Mouse (Mus musculus) bone marrow, adult 2 months (tissue): ENCODE measurements at regions not wholly inside any gene's neighbourhood (a gene's known extent, or its start where the extent isn't known, plus 50 kb on each side); places are given as distances from the start of the nearest gene placed in this dataset.

Experiments used
- H3K27ac ChIP-seq: fragments of 200-500 bp; 2 replicates; pipeline ENCODE4 v1.5.1; 2012; ENCODE audit warnings: low read depth, mild to moderate bottlenecking, control low read depth, inconsistent platforms, low read length; ENCODE audit not compliant: control insufficient read depth, poor library complexity, insufficient read depth
- H3K4me1 ChIP-seq: fragments of 200-500 bp; 2 replicates; pipeline ENCODE4 v1.6.1; 2011; ENCODE audit warnings: low read length; ENCODE audit not compliant: control insufficient read depth, insufficient read depth
- H3K4me3 ChIP-seq: fragments of 200-500 bp; replicated peaks from 2 replicates; pipeline ENCODE3; 2011; ENCODE audit warnings: mild to moderate bottlenecking, low read depth, low read length, control low read depth; ENCODE audit not compliant: control insufficient read depth
- CTCF ChIP-seq: fragments of 200-500 bp; IDR thresholded peaks from 2 replicates; pipeline ENCODE4 v1.5.1; 2011; ENCODE audit warnings: low read length, control low read depth; ENCODE audit not compliant: control insufficient read depth, insufficient read depth
- POLR2A ChIP-seq: fragments of 200-500 bp; IDR thresholded peaks from 2 replicates; pipeline ENCODE4 v1.6.1; 2011; ENCODE audit warnings: low read depth, mild to moderate bottlenecking, control low read depth, low read length, borderline replicate concordance; ENCODE audit not compliant: control insufficient read depth
- whole genome bisulfite sequencing: fragments of 180-500 bp; shearing (Covaris S2); methylation state at CpG from one replicate; pipeline ENCODE4 v1.1.7; 2018; 5-methylcytosine and 5-hydroxymethylcytosine counted together

DNA sequence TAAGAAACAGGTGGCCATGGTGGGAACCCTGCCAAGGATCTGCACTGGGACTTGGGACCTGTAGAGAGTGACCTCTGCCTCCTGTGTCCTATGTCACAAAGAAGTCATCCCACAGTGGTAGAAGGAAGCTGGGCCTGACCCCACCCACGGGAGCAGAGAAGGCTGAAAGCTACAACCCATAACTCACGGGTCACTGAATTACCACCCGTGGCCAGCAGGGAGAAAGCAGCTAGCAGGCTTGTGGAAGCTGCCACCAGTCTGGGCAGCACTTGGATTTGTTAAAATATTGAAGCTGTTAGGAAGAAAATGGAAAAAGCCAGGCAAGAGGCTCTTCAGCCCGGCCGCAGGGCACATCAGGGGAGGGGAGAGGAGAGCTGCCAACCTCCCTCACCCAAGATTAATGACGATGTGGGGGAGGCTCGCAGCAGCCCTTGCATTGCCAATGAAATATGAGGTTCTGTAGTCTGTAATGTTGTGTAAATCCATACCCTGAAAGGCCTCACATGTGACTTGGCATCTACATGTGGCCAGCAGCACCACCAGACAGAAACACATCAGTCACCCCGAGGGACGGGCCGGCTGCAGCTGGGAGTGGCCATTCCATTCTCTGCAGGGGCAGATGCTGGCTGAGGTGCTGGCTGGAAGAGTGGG is 94.5 kb downstream of the Olfm1 start:
- Histone ChIP-seq H3K4me1 (no peaks in the 10 kb centered on the region), H3K27ac (no peak overlapping the region), H3K4me3 (no peak overlapping the region)
- WGBS, result 50% methylated on average over 10 of the region's 10 CpGs
- TF ChIP-seq POLR2A (no peak), CTCF (no peak)

DNA sequence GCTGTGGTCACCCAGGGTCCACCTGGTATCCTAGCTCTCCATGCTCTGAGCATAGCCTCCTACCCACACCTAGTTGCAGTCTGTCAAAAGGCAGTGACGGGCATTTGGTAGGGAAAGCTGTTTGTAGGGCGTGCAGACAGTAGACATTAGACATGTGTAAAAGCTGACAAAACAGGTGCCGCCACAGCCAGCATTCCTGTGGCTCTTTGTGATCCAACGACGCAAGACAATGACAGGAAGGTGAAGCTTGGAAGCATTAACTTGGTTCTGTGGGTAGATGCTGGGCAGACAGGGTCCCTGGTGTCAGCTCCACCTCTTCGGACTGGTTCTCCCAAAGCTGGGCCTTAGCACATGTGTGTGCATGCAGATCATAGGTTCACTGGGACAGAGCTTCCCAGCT is 96.5 kb downstream of the Olfm1 start:
- TF ChIP-seq CTCF (no peak), POLR2A (no peak)
- H3K4me1 ChIP-seq, result no peaks in the 10 kb centered on the region
- H3K4me3 ChIP-seq, result no peak overlapping the region
- 59% methylated on average over 6 of the region's 6 CpGs for WGBS
- H3K27ac ChIP-seq, result no peak overlapping the region

DNA sequence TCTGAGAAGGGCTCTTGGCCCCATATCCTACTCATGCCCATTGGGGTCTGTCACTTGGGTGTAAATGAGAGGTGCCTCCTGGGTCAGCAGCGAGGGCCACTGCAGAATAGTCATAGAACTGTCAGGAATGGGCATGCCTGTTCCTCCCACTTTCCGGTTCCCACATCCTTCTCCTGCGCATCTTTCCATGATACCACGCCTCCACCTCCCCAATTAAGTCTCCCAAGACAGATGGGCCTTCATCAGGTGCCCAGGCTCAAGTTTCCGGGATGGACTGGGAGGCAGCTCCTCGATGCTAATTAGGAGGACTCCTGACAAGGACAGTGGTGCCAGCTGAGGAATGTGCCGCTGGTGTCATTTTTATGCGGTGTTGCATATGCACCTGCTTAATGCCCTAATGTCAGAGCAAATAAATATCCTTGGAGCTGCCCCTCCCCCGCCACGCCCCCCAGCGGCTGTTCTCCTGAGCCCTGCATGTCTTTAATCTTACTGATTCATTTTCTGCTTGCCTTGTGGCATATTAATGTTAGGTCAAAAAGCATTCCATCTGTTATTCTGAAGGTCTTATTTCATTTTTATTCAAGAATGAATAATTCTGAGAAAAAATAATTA is 97.2 kb downstream of the Olfm1 start:
- 71% methylated on average over 11 of the region's 11 CpGs for WGBS
- Histone ChIP-seq H3K27ac (no peak overlapping the region), H3K4me3 (no peak overlapping the region), H3K4me1 (no peaks in the 10 kb centered on the region)
- TF ChIP-seq POLR2A (no peak), CTCF (no peak)

DNA sequence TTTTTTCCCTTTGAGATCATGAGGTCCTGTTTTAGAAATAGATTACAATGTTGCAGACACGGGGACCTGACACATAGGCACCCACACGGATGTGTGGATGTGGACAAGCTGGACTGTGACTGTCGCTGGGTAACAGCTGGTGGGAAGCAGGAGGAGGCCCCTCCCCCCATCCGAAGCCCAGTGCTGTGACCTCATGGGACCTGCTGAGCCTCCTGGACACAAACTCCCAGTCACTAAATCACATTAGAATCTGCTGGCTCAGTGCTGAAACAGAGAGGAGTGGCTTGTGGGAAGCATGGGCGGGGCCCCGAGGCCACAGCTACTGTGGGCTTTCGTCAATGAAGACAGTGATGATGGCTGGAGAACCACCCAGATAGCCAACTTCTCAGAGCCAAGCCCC is 101.7 kb downstream of the Olfm1 start:
- Histone ChIP-seq H3K4me3 (no peak overlapping the region), H3K27ac (no peak overlapping the region), H3K4me1 (no peaks in the 10 kb centered on the region)
- TF ChIP-seq POLR2A (no peak), CTCF (no peak)
- 55% methylated on average over 7 of the region's 7 CpGs for WGBS

DNA sequence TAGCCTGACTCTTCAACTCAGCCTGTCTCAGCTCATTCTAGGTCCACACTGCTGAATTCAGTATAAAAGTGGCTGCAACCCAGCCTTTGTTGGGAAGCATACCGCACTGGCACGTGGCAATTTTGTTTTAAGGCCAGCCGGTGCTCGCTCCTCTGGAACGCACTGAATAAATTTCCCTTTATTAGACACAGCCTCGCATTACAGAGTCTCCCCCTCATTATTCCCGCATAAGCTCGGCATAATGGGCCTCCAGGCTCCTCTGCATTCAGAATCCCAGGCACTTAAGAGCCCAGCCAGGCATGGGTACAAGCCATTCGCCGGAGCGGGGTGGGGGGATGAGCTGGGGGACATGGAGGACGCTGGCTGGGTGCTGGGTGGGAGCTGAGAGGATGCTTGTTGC is 103.4 kb downstream of the Olfm1 start:
- 86% methylated on average over 12 of the region's 12 CpGs for WGBS
- Histone ChIP-seq H3K27ac (no peak overlapping the region), H3K4me1 (no peaks in the 10 kb centered on the region), H3K4me3 (no peak overlapping the region)
- no peak for TF ChIP-seq POLR2A
- TF ChIP-seq CTCF, result no peak

DNA sequence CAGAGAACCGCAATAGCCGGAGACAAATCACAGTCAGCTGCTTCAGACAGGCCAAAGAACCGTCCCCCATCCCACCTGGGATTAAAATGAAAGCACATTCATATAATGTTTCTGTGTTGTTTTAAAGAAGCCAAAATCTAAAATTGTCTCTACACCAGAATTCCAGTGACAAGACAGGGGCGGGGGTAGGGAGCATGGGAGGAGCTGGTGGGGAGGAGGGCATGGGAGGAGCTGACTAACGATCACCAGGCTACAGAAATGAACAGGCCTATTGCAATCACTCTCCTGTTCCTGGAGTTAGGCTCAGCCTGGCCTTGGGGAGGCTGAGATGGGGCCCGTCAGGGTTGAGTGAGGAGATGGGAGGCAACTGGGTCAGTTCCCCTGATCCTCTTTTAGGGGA is 105.9 kb downstream of the Olfm1 start:
- no peak for TF ChIP-seq POLR2A
- TF ChIP-seq CTCF, result no peak
- 69% methylated on average over 6 of the region's 6 CpGs for WGBS
- Histone ChIP-seq H3K4me1 (no peaks in the 10 kb centered on the region), H3K27ac (no peak overlapping the region), H3K4me3 (no peak overlapping the region)

DNA sequence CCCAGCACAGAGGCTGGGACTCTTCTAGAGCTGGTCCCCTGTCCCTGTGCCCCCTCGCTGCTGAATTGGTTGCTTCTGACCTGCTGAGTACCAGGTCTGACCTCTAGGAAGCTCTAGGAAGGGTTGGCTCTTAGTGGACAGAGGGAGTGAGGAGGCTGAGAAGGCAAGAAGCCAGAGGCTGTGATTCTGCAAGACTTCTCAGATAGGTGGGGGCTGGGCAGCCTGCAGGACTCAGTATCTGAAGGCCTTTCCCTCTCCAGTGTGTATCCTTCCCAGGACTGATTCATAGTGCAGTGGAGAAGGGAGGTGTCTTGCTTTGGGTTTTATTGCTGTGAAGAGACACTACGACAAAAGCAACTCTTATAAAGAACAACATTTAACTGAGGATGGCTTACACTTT is 106.6 kb downstream of the Olfm1 start:
- TF ChIP-seq CTCF, result no peak
- no peak for TF ChIP-seq POLR2A
- 75% methylated on average over 2 of the region's 2 CpGs for WGBS
- no peaks in the 10 kb centered on the region for H3K4me1 ChIP-seq
- no peak overlapping the region for H3K4me3 ChIP-seq
- H3K27ac ChIP-seq, result no peak overlapping the region

DNA sequence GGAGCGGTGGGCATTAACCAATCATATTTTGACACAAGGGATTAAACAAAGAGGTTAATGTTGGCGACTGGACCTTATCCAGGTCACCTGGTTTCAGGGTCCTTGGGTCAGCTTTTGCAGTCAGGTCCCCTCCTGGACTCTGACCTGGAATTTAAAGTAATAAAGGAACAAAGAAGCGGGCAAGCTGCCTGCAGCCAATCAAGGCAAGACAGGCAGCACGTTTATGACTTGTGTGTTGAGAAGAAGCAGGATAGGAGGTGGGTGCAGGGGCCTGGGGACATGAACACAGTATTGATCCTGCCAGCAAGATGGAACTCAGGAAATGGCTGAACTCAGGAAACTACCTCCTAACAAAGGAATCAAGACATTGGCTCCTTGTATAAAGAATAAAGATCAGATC is 108.5 kb downstream of the Olfm1 start:
- no peak for TF ChIP-seq POLR2A
- TF ChIP-seq CTCF, result no peak
- Histone ChIP-seq H3K27ac (no peak overlapping the region), H3K4me1 (no peaks in the 10 kb centered on the region), H3K4me3 (no peak overlapping the region)
- 71% methylated on average over 4 of the region's 4 CpGs for WGBS
